Mouse (Mus musculus) G1E (cell line): ENCODE results near the gene Bahcc1.

Experiments
- CTCF ChIP-seq: IDR thresholded peaks from 2 replicates; pipeline ENCODE4 v1.5.1; 2012; ENCODE audit warnings: low read depth, low read length, inconsistent platforms, mixed read lengths
- GATA1 ChIP-seq: IDR thresholded peaks from 2 replicates; pipeline ENCODE4 v1.6.1; 2012; ENCODE audit warnings: borderline replicate concordance, low read length, inconsistent platforms, mixed read lengths
- TAL1 ChIP-seq: conservative IDR thresholded peaks from 2 replicates; pipeline ENCODE4 v1.6.1; 2012; ENCODE audit warnings: low read depth, low read length, inconsistent platforms, mixed read lengths

DNA sequence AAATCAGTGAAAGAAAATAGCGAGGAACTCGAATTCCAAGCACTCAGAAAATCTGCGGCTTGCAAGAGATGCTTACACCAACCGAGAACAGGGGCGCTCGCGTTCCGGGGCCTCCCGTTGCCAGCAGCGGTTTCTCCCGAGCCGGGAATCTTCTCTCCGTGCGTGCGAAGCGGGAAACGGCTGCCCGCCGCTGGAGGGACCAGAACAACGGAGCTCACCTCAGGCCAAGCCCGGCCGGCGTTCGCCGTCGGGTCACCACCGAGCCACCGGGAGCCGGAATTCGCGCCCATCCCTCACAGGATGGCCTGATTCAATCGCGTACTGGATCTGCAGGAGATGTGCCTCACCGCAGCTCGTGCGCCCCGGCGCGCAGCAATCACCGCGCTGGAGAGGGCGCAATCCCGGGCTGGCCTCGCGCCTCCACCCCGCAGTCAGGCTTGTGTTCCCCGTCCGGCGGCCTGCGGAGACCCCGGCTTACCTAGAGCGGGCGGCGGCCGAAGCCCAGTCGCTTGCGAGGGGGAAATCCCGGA lies 1.8 kb upstream of the Bahcc1 start:
- no peak for TF ChIP-seq TAL1
- no peak for TF ChIP-seq CTCF
- no peak for TF ChIP-seq GATA1
